Mouse (Mus musculus) stomach, embryonic 14.5 days (tissue): ENCODE results near the gene Gm10638. TPM values are rescaled to one million over a fixed set of nuclear protein-coding genes. Genes with fewer than 3 reads are reported as not detected.

Experiments used
- ATAC-seq: fragments of 200-750 bp; cut with Nextera tagmentation; 2 replicates; pipeline ENCODE4 v1.8.0; 2017; ENCODE audit warnings: low read depth, moderate TSS enrichment; ENCODE audit not compliant: insufficient number of reproducible peaks, insufficient read depth, low FRiP score
- H3K27ac ChIP-seq: fragments of 300-500 bp; sonication (generic); 2 replicates; pipeline ENCODE4 v1.5.1; 2014; ENCODE audit warnings: mild to moderate bottlenecking, low read length, moderate library complexity, mixed read lengths
- H3K27me3 ChIP-seq: fragments of 300-500 bp; sonication (generic); 2 replicates; pipeline ENCODE4 v1.6.1; 2014; ENCODE audit warnings: low read length, control low read depth, mixed read lengths; ENCODE audit not compliant: control insufficient read depth, insufficient read depth
- H3K36me3 ChIP-seq: fragments of 300-500 bp; sonication (generic); 2 replicates; pipeline ENCODE4 v1.6.1; 2014; ENCODE audit warnings: mild to moderate bottlenecking, control low read depth, low read length, moderate library complexity, mixed read lengths; ENCODE audit not compliant: control insufficient read depth, insufficient read depth
- H3K4me1 ChIP-seq: fragments of 300-500 bp; sonication (generic); 2 replicates; pipeline ENCODE4 v1.6.1; 2014; ENCODE audit warnings: low read length, control low read depth, mixed read lengths; ENCODE audit not compliant: control insufficient read depth, insufficient read depth
- H3K4me2 ChIP-seq: fragments of 300-500 bp; sonication (generic); replicated peaks from 2 replicates; pipeline ENCODE4 v1.6.1; 2014; ENCODE audit warnings: low read depth, low read length, control low read depth
- H3K4me3 ChIP-seq: fragments of 300-500 bp; sonication (generic); 2 replicates; pipeline ENCODE4 v1.5.1; 2014; ENCODE audit warnings: low read depth, low read length, control low read depth
- H3K9ac ChIP-seq: fragments of 300-500 bp; sonication (generic); replicated peaks from 2 replicates; pipeline ENCODE4 v1.6.1; 2014; ENCODE audit warnings: low read depth, mild to moderate bottlenecking, control low read depth, low read length, moderate library complexity, mixed read lengths
- H3K9me3 ChIP-seq: fragments of 300-500 bp; sonication (generic); 2 replicates; pipeline ENCODE4 v1.6.1; 2016; ENCODE audit warnings: low read depth, low read length, control low read depth; ENCODE audit not compliant: control insufficient read depth
- whole genome bisulfite sequencing: fragments of 180-500 bp; shearing (Covaris S2); extraction: QIAGEN DNeasy Blood & Tissue Kit; methylation state at CpG from one replicate; pipeline ENCODE4 v1.1.7; 2014; 5-methylcytosine and 5-hydroxymethylcytosine counted together
- polyA plus RNA-seq: library from polyadenylated mRNA; unstranded; fragments of >200 nt; fragmentation: Nextera tagmentation; extraction: Ambion mirVana; gene quantifications from 2 replicates; pipeline ENCODE4 v1.2.1, GENCODE M21; 2014

The Gm10638 gene
- polyA plus RNA-seq, 1 experiment from 2014 or later = 3.9 TPM

- Histone ChIP-seq H3K36me3 (no peaks in the 10 kb centered on the region), H3K4me2 (peak overlapping the region; percentile 71), H3K4me3 (peak overlapping the region; percentile 69), H3K27ac (peak overlapping the region; percentile 98), H3K9ac (peak overlapping the region; percentile 99), H3K9me3 (no peaks in the 10 kb centered on the region), H3K4me1 (peaks cover 13% of the 10 kb centered on the region; the same call in 1 of the 2 replicates), H3K27me3 (no peaks in the 10 kb centered on the region)
- WGBS = 5% methylated on average over 18 of the region's 18 CpGs
- ATAC-seq = no peak
Observed at GRCm38 (mm10) chr8:86744313-86745220, 932 bp upstream of the Gm10638 start.

- Histone ChIP-seq H3K9ac (peak overlapping the region; percentile 99), H3K27ac (peak overlapping the region; percentile 98), H3K9me3 (no peaks in the 10 kb centered on the region), H3K4me3 (peak overlapping the region; percentile 69), H3K4me2 (peak overlapping the region; percentile 74), H3K27me3 (no peaks in the 10 kb centered on the region), H3K4me1 (peaks cover 13% of the 10 kb centered on the region; the same call in 1 of the 2 replicates), H3K36me3 (no peaks in the 10 kb centered on the region)
- peak; percentile 92 for ATAC-seq
- WGBS = under 1% methylated on average over 60 of the region's 70 CpGs
Observed at GRCm38 (mm10) chr8:86745935-86746441, 489 bp downstream of the Gm10638 start.

DNA sequence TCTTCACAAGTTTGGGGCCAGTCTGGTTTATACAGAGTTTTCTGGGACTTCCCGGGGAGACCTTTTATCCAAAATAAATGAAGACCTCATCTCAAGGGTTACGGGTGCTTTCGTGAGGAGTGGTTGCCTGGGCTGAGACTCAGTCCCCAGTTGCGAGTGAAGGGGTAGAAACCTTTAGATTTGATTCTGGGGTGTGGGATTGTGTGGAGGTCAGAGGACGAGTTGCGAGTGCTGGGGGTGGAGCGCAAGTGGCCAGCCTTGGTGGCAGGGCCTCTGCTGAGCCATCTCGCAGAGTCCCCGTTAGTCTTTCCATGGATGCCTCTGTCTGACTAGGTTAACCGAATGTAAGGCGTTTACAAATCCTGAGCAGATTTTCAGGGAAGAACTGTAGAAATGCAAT lies 1.0 kb downstream of the Gm10638 start:
- Histone ChIP-seq H3K4me3 (peak overlapping the region; percentile 69), H3K27me3 (no peaks in the 10 kb centered on the region), H3K4me1 (peaks cover 13% of the 10 kb centered on the region; the same call in 1 of the 2 replicates), H3K36me3 (no peaks in the 10 kb centered on the region), H3K9me3 (no peaks in the 10 kb centered on the region), H3K27ac (peak overlapping the region; percentile 98; the same call in 1 of the 2 replicates), H3K9ac (peak overlapping the region; percentile 99; the same call in 1 of the 2 replicates), H3K4me2 (peak overlapping the region; percentile 74)
- WGBS = 3% methylated on average over 11 of the region's 11 CpGs
- ATAC-seq = 0 out of 2 replicates have a peak, but pooled peaks have one; percentile 7

- Histone ChIP-seq H3K36me3 (no peaks in the 10 kb centered on the region), H3K4me2 (no peak overlapping the region), H3K4me1 (peaks cover 6% of the 10 kb centered on the region; the same call in 1 of the 2 replicates), H3K4me3 (no peak overlapping the region), H3K9me3 (no peaks in the 10 kb centered on the region), H3K27ac (no peak overlapping the region), H3K27me3 (no peaks in the 10 kb centered on the region), H3K9ac (no peak overlapping the region)
- ATAC-seq = no peak
- 42% methylated on average over 2 of the region's 2 CpGs for WGBS
Observed at GRCm38 (mm10) chr8:86749842-86750241, 4.3 kb downstream of the Gm10638 start.

- Histone ChIP-seq H3K9ac (no peak overlapping the region), H3K9me3 (no peaks in the 10 kb centered on the region), H3K4me1 (no peaks in the 10 kb centered on the region), H3K4me3 (no peak overlapping the region), H3K36me3 (no peaks in the 10 kb centered on the region), H3K4me2 (no peak overlapping the region), H3K27me3 (no peaks in the 10 kb centered on the region), H3K27ac (no peak overlapping the region)
- WGBS = 33% methylated on average over 23 of the region's 23 CpGs
- no peak for ATAC-seq
Observed at GRCm38 (mm10) chr8:86756948-86757733, 11.6 kb downstream of the Gm10638 start.

DNA sequence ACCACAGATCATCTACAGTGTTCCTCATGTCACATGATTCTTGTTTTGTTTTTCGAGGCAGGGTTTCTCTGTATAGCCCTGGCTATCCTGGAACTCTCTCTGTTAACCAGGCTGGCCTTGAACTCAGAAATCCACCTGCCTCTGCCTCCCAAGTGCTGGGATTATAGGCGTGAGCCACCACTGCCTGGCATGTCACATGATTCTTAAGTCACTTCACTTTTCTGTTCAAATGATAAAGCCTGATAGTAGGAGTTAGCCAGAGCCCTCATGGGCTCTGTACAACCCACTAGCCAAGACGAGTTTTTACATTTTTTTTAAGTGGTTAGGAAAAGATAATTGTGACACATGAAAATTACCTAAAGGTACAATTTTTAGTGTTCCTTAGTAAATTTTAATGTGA lies 13.2 kb downstream of the Gm10638 start:
- 0 out of 2 replicates have a peak, but pooled peaks have one; percentile 57 for ATAC-seq
- Histone ChIP-seq H3K4me3 (no peak overlapping the region), H3K9ac (no peak overlapping the region)

DNA sequence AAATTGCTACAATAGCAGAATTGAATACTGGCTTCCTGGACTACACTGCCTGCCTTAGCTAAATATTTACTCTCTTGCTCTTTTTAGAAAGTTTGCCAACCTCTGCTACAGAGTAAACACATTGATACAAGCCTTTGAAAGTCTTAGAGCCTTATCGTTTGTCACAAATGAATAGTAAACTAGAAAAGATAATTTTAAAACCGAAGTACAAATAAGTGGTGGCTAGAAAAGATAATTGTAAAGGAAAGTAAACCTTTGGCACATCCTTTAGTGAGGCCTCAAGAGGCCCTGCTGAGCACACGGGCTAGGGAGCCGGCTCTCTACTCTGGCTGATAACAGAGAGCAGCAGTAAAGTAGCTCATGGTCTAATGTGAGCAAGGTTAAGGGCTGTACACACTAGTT lies 13.6 kb downstream of the Gm10638 start:
- Histone ChIP-seq H3K9ac (no peak overlapping the region), H3K4me2 (no peak overlapping the region), H3K27ac (no peak overlapping the region), H3K4me1 (no peaks in the 10 kb centered on the region), H3K4me3 (no peak overlapping the region), H3K36me3 (no peaks in the 10 kb centered on the region), H3K27me3 (no peaks in the 10 kb centered on the region), H3K9me3 (no peaks in the 10 kb centered on the region)
- WGBS = 27% methylated on average over 4 of the region's 4 CpGs
- ATAC-seq = peak; percentile 88

More for the DNA sequence above, 13.2 kb downstream of the Gm10638 start:
- Histone ChIP-seq H3K4me1 (no peaks in the 10 kb centered on the region), H3K9me3 (no peaks in the 10 kb centered on the region), H3K4me2 (no peak overlapping the region), H3K27ac (no peak overlapping the region), H3K36me3 (no peaks in the 10 kb centered on the region), H3K27me3 (no peaks in the 10 kb centered on the region)
- 65% methylated on average over 3 of the region's 3 CpGs for WGBS

DNA sequence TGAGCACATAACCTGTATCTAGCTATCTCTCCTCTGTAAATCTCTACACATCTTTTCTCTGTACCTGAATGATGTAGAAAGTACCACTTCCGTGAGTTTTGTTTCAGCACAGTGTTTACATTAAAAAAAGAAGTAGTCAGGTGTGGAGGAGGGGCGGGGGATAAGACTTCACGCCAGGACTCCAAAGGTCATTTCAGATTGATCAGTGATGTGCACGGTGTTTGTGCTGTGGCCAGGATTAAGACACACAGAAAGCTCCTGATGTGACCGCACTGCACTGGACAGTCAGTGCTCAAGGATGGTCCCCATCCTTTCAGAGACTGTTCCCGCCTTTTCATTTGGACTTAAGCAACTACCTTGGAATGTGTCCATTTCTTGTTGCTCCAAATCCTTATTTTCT lies 15.2 kb downstream of the Gm10638 start:
- WGBS = 55% methylated on average over 6 of the region's 6 CpGs
- Histone ChIP-seq H3K36me3 (no peaks in the 10 kb centered on the region), H3K9ac (no peak overlapping the region), H3K27ac (no peak overlapping the region), H3K4me2 (no peak overlapping the region), H3K9me3 (no peaks in the 10 kb centered on the region), H3K4me3 (no peak overlapping the region), H3K4me1 (no peaks in the 10 kb centered on the region), H3K27me3 (no peaks in the 10 kb centered on the region)
- ATAC-seq = no peak
